Mouse (Mus musculus): ENCODE data around the gene Ugcg.

DNA sequence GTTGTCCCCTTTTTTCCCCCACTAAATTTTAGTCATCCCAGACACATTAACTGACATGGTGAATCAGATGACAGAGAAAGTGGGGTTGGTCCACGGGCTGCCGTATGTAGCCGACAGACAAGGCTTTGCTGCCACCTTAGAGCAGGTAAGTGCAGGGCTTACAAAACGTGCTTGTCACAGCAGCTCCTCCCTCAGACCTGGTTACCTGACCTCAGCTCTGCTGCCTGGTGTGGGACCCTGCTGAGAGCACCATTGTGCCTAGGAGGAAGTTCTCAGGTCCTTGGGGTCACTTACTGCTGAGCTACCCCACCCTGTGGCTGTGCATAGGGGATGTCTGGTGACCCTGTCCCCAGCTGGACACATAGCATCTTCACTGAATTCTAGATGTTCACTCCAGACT lies 24.8 kb downstream of the Ugcg start:
- no peak for TF ChIP-seq CTCF (IDR thresholded peaks at IDR 0.05; ENCODE audit: borderline replicate concordance, control insufficient read depth, extremely low read depth, insufficient read depth, low read length, poor library complexity)
- TF ChIP-seq POLR2A (IDR thresholded peaks at IDR 0.05; ENCODE audit: control insufficient read depth, extremely low read depth, insufficient read depth, low read length, poor library complexity), result no peak

Data from thymus, adult 2 months (tissue).